Mouse (Mus musculus): Measurements from ENCODE around the gene Yif1a. TPM values are rescaled to one million over a fixed set of nuclear protein-coding genes. Genes with fewer than 3 reads are reported as not detected.

Gene Yif1a
- polyA plus RNA-seq, 1 experiment from 2014 or later, result 49.4 TPM

DNA sequence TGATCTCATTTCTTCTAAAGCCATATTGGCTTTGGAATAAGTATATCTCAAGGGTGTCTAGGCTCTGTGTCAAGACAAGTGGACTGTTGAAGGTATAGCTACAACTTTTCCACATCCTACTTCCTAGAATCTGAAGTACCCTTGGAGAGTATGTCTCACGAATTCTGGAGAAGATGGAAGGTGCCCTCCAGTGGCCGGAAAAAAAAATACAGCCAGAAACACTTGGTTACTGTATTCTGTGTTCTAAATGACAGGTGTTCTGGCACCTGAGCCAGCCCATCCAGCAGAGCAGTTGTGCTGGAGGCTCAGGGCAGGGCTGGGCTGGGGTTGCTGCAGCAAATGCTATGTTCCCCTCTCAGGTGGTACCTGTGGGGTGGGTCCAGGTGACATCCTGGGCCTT is 51.3 kb downstream of the Yif1a start:
- no peak for ATAC-seq (ENCODE audit: insufficient read depth)
- Histone ChIP-seq H3K27ac (replicated peaks) (no peak overlapping the region), H3K36me3 (replicated peaks) (peaks cover 20% of the 10 kb centered on the region; the same call in 1 of the 2 replicates), H3K27me3 (no peaks in the 10 kb centered on the region), H3K4me1 (replicated peaks) (no peaks in the 10 kb centered on the region), H3K9ac (no peak overlapping the region), H3K4me2 (no peak overlapping the region), H3K4me3 (replicated peaks) (no peak overlapping the region), H3K9me3 (replicated peaks) (no peaks in the 10 kb centered on the region)
- 6% methylated on average over 2 of the region's 2 CpGs for WGBS (ENCODE audit: insufficient replicate concordance)

Other genes starting within 250 kb of the Yif1a start
- 52.4 and 61.9 TPM in 2 replicates for gene Ccs, start 249.2 kb upstream of the Yif1a start, polyA plus RNA-seq (2015; fragmentation: Nextera tagmentation; extraction: Ambion mirVana)
- gene Ccdc87, start 249.2 kb upstream of the Yif1a start, polyA plus RNA-seq (2015; fragmentation: Nextera tagmentation; extraction: Ambion mirVana), result not detected in 2 replicates
- gene Ctsf, start 233.4 kb upstream of the Yif1a start, polyA plus RNA-seq (2015; fragmentation: Nextera tagmentation; extraction: Ambion mirVana), result 25.8 and 28.8 TPM in 2 replicates
- 0.85 and 1.2 TPM in 2 replicates for gene Actn3, start 210.6 kb upstream of the Yif1a start, polyA plus RNA-seq (2015; fragmentation: Nextera tagmentation; extraction: Ambion mirVana)
- gene Zdhhc24, start 209.9 kb upstream of the Yif1a start, polyA plus RNA-seq (2015; fragmentation: Nextera tagmentation; extraction: Ambion mirVana), result 9.7 and 10.9 TPM in 2 replicates
- gene Bbs1, start 181.9 kb upstream of the Yif1a start, polyA plus RNA-seq (2015; fragmentation: Nextera tagmentation; extraction: Ambion mirVana), result 1.0 TPM in 2 replicates
- gene Dpp3, start 160.3 kb upstream of the Yif1a start, polyA plus RNA-seq (2015; fragmentation: Nextera tagmentation; extraction: Ambion mirVana), result 46.0 and 47.8 TPM in 2 replicates
- gene Peli3, start 145.4 kb upstream of the Yif1a start, polyA plus RNA-seq (2015; fragmentation: Nextera tagmentation; extraction: Ambion mirVana), result 0.17 TPM in 2 replicates
- 38.1 and 42.8 TPM in 2 replicates for gene Mrpl11, start 126.4 kb upstream of the Yif1a start, polyA plus RNA-seq (2015; fragmentation: Nextera tagmentation; extraction: Ambion mirVana)
- not detected in 2 replicates for gene Npas4, start 98.2 kb upstream of the Yif1a start, polyA plus RNA-seq (2015; fragmentation: Nextera tagmentation; extraction: Ambion mirVana)
- gene Slc29a2, start 64.7 kb upstream of the Yif1a start, polyA plus RNA-seq (2015; fragmentation: Nextera tagmentation; extraction: Ambion mirVana), result 0.86 and 0.97 TPM in 2 replicates
- gene B4gat1, start 49.7 kb upstream of the Yif1a start, polyA plus RNA-seq (2015; fragmentation: Nextera tagmentation; extraction: Ambion mirVana), result 8.9 TPM in 2 replicates
- gene AC124502.3, start 49.6 kb upstream of the Yif1a start, polyA plus RNA-seq (2015; fragmentation: Nextera tagmentation; extraction: Ambion mirVana), result 0.36 and 0.54 TPM in 2 replicates
- 24.0 and 25.5 TPM in 2 replicates for gene Brms1, start 47.2 kb upstream of the Yif1a start, polyA plus RNA-seq (2015; fragmentation: Nextera tagmentation; extraction: Ambion mirVana)
- 0.17 and 0.38 TPM in 2 replicates for gene Rin1, start 38.1 kb upstream of the Yif1a start, polyA plus RNA-seq (2015; fragmentation: Nextera tagmentation; extraction: Ambion mirVana)
- 3.2 and 3.7 TPM in 2 replicates for gene Cd248, start 20.5 kb upstream of the Yif1a start, polyA plus RNA-seq (2015; fragmentation: Nextera tagmentation; extraction: Ambion mirVana)
- gene Tmem151a, start 3.0 kb upstream of the Yif1a start, polyA plus RNA-seq (2015; fragmentation: Nextera tagmentation; extraction: Ambion mirVana), result 0.41 and 0.45 TPM in 2 replicates
- 0.68 and 0.83 TPM in 2 replicates for gene Cnih2, start 10.0 kb downstream of the Yif1a start, polyA plus RNA-seq (2015; fragmentation: Nextera tagmentation; extraction: Ambion mirVana)
- 85.4 and 89.7 TPM in 2 replicates for gene Rab1b, start 18.5 kb downstream of the Yif1a start, polyA plus RNA-seq (2015; fragmentation: Nextera tagmentation; extraction: Ambion mirVana)
- gene Klc2, start 30.0 kb downstream of the Yif1a start, polyA plus RNA-seq (2015; fragmentation: Nextera tagmentation; extraction: Ambion mirVana), result 1.7 and 2.7 TPM in 2 replicates
- gene Pacs1, start 184.6 kb downstream of the Yif1a start, polyA plus RNA-seq (2015; fragmentation: Nextera tagmentation; extraction: Ambion mirVana), result 8.6 TPM in 2 replicates
- gene Sf3b2, start 206.9 kb downstream of the Yif1a start, polyA plus RNA-seq (2015; fragmentation: Nextera tagmentation; extraction: Ambion mirVana), result 113 and 114 TPM in 2 replicates
- gene Gal3st3, start 209.8 kb downstream of the Yif1a start, polyA plus RNA-seq (2015; fragmentation: Nextera tagmentation; extraction: Ambion mirVana), result 0.06 and 0.09 TPM in 2 replicates
- not detected in 2 replicates for gene Catsper1, start 247.2 kb downstream of the Yif1a start, polyA plus RNA-seq (2015; fragmentation: Nextera tagmentation; extraction: Ambion mirVana)